Mouse (Mus musculus) right cerebral cortex, postnatal 4 days (tissue): Measurements from ENCODE around the gene Plaur.

ENCODE experiments used
- DNase-seq: peaks from one replicate; pipeline ENCODE4 v3.0.0-alpha.2; 2022

Gene Plaur

GRCm38 (mm10) chr7:24446697-24447340, 15.5 kb upstream of the Plaur start:
- DNase-seq: no peak

GRCm38 (mm10) chr7:24448782-24449517, 13.3 kb upstream of the Plaur start:
- no peak for DNase-seq

GRCm38 (mm10) chr7:24450585-24451017, 11.7 kb upstream of the Plaur start:
- DNase-seq: no peak

- no peak for DNase-seq
These were observed 10.4 kb upstream of the Plaur start, which contains the start of gene Irgc1 for GRCm38 (mm10) chr7:24451855-24452311. TSS of gene Irgc1 (minus strand) at chr7:24452297.

GRCm38 (mm10) chr7:24454199-24454598, 8.1 kb upstream of the Plaur start:
- DNase-seq: no peak

GRCm38 (mm10) chr7:24455726-24456125, 6.6 kb upstream of the Plaur start:
- no peak for DNase-seq

GRCm38 (mm10) chr7:24457726-24458370, 4.4 kb upstream of the Plaur start:
- no peak for DNase-seq

- no peak for DNase-seq
These were observed 2.8 kb upstream of the Plaur start for GRCm38 (mm10) chr7:24459440-24459839.

GRCm38 (mm10) chr7:24459843-24460242, 2.4 kb upstream of the Plaur start:
- DNase-seq: no peak

- no peak for DNase-seq
These were observed 770 bp upstream of the Plaur start for GRCm38 (mm10) chr7:24461376-24462051.

GRCm38 (mm10) chr7:24466835-24467234, 4.6 kb downstream of the Plaur start:
- DNase-seq: no peak

GRCm38 (mm10) chr7:24467886-24468285, 5.6 kb downstream of the Plaur start:
- no peak for DNase-seq

- no peak for DNase-seq
These were observed 6.8 kb downstream of the Plaur start for GRCm38 (mm10) chr7:24469126-24469525.

- DNase-seq: no peak
These were observed 8.1 kb downstream of the Plaur start for GRCm38 (mm10) chr7:24470356-24470755.

- no peak for DNase-seq
These were observed 10.2 kb downstream of the Plaur start for GRCm38 (mm10) chr7:24472442-24472841.

- peak; percentile 32 for DNase-seq
These were observed 10.7 kb downstream of the Plaur start for GRCm38 (mm10) chr7:24472937-24473336.

- peak; percentile 57 for DNase-seq
These were observed 11.7 kb downstream of the Plaur start for GRCm38 (mm10) chr7:24473913-24474529.

GRCm38 (mm10) chr7:24474811-24475506, 12.7 kb downstream of the Plaur start:
- no peak for DNase-seq

GRCm38 (mm10) chr7:24476338-24476737, 14.1 kb downstream of the Plaur start:
- no peak for DNase-seq

- no peak for DNase-seq
These were observed 14.6 kb downstream of the Plaur start for GRCm38 (mm10) chr7:24476856-24477255.

GRCm38 (mm10) chr7:24478911-24479310, 16.6 kb downstream of the Plaur start:
- no peak for DNase-seq

- no peak for DNase-seq
These were observed 17.4 kb downstream of the Plaur start for GRCm38 (mm10) chr7:24479685-24480084.
